In genomic region chr17:5840550-5841127, GRCm38 (mm10) we compare ENCODE assay signal across 8 mouse cellular contexts. TPM values are rescaled to one million over a fixed set of nuclear protein-coding genes. Genes with fewer than 3 reads are reported as not detected.
DNase-seq lines count a peak whose midpoint lies in the region; ATAC-seq and TF ChIP-seq lines count a peak whose summit lies in the region.

No protein-coding gene starts in this region.

- peak overlapping the region; percentile 89 for H3K9ac ChIP-seq in heart, adult 2 months (ENCODE audit: low read depth, low read length)
- peak overlapping the region; percentile 91 for H3K9ac ChIP-seq in forebrain, embryonic 14.5 days (ENCODE audit: low read length)
- H3K9ac ChIP-seq in intestine, embryonic 15.5 days, result peak overlapping the region; percentile 97

- peaks cover 6% of the 10 kb centered on the region; the same call in 1 of the 2 replicates for H3K36me3 ChIP-seq in heart, adult 2 months (ENCODE audit: control insufficient read depth, insufficient read depth, low read length)
- no peaks in the 10 kb centered on the region for H3K36me3 ChIP-seq in forebrain, embryonic 14.5 days (ENCODE audit: control insufficient read depth, insufficient read depth, low read length)
- H3K36me3 ChIP-seq in intestine, embryonic 15.5 days, result no peaks in the 10 kb centered on the region

- peak; percentile 60 for ATAC-seq in forebrain, embryonic 14.5 days
- ATAC-seq in intestine, embryonic 15.5 days, result peak; percentile 56

- H3K4me1 ChIP-seq in heart, adult 2 months (ENCODE audit: control insufficient read depth, insufficient read depth, low read length), result peaks cover 11% of the 10 kb centered on the region
- H3K4me1 ChIP-seq in forebrain, embryonic 14.5 days (ENCODE audit: control insufficient read depth, insufficient read depth, low read length), result peaks cover 4% of the 10 kb centered on the region; the same call in 1 of the 2 replicates
- H3K4me1 ChIP-seq in intestine, embryonic 15.5 days (replicated peaks), result peaks cover 11% of the 10 kb centered on the region

- no peak for TF ChIP-seq CTCF in heart, adult 2 months (IDR thresholded peaks at IDR 0.05)
- TF ChIP-seq CTCF in brain, embryonic 14.5 days (IDR thresholded peaks at IDR 0.05; ENCODE audit: borderline replicate concordance, extremely low read depth, insufficient read depth, insufficient read length), result no peak

- no peak for TF ChIP-seq POLR2A in heart, adult 2 months (IDR thresholded peaks at IDR 0.05; ENCODE audit: insufficient read depth, low read depth, low read length)
- no peak for TF ChIP-seq POLR2A in brain, embryonic 14.5 days (IDR thresholded peaks at IDR 0.05; ENCODE audit: borderline replicate concordance, extremely low read depth, insufficient read depth, insufficient read length, poor library complexity, severe bottlenecking)

- H3K4me3 ChIP-seq in heart, adult 2 months, result peak overlapping the region; percentile 67
- H3K4me3 ChIP-seq in forebrain, embryonic 14.5 days (ENCODE audit: low read depth, low read length), result peak overlapping the region; percentile 81
- H3K4me3 ChIP-seq in intestine, embryonic 15.5 days (replicated peaks), result peak overlapping the region; percentile 94

- intact Hi-C loops in heart, adult 2 months (cut with DNase I), result loop anchor here (2.0 to 5.0 kb wide), 3 partner anchors 42 to 348 kb away; partner anchors contain the start of gene Zdhhc14
- intact Hi-C loops in heart, postnatal 25 days (cut with DNase I), result loop anchor here (2.0 to 5.0 kb wide), 2 partner anchors 44 to 348 kb away; partner anchors contain the start of gene Zdhhc14

- no peak for TF ChIP-seq EP300 in heart, adult 2 months (IDR thresholded peaks at IDR 0.05; ENCODE audit: insufficient read depth, low read depth, low read length)

- H3K79me2 ChIP-seq in heart, adult 2 months (replicated peaks; ENCODE audit: control insufficient read depth, insufficient read depth, low read length), result peaks cover 8% of the 10 kb centered on the region

- H3K27me3 ChIP-seq in heart, adult 2 months (ENCODE audit: control insufficient read depth, insufficient read depth, low read length), result no peaks in the 10 kb centered on the region
- no peaks in the 10 kb centered on the region for H3K27me3 ChIP-seq in forebrain, embryonic 14.5 days (replicated peaks; ENCODE audit: control insufficient read depth, insufficient read depth, low read length)
- no peaks in the 10 kb centered on the region for H3K27me3 ChIP-seq in intestine, embryonic 15.5 days (replicated peaks)

- H3K4me2 ChIP-seq in forebrain, embryonic 14.5 days (ENCODE audit: low read length), result peak overlapping the region; percentile 77
- H3K4me2 ChIP-seq in intestine, embryonic 15.5 days (replicated peaks), result peak overlapping the region; percentile 79

- DNase-seq in heart, adult 2 months, result no peak
- DNase-seq in heart, postnatal 25 days (ENCODE audit: low spot score), result no peak
- peak; percentile 72 for DNase-seq in A20 (ENCODE audit: low read depth, low spot score)
- peak; percentile 59 for DNase-seq in brain, embryonic 14.5 days (ENCODE audit: low read depth)
- DNase-seq in forebrain, embryonic 14.5 days (ENCODE audit: low spot score), result peak; percentile 54
- peak; percentile 50 for DNase-seq in lung, postnatal 14 days
- DNase-seq in skeletal muscle tissue, adult 2 months (ENCODE audit: low read depth, low spot score), result peak; percentile 30

- WGBS in heart, adult 2 months, result 9% methylated on average over 32 of the region's 32 CpGs
- 6% methylated on average over 30 of the region's 32 CpGs for WGBS in forebrain, embryonic 14.5 days
- 4% methylated on average over 32 of the region's 32 CpGs for WGBS in intestine, embryonic 15.5 days

- peak overlapping the region; percentile 98 for H3K27ac ChIP-seq in heart, adult 2 months
- peak overlapping the region; percentile 91 for H3K27ac ChIP-seq in forebrain, embryonic 14.5 days (ENCODE audit: low read depth, low read length)
- peak overlapping the region; percentile 99 for H3K27ac ChIP-seq in intestine, embryonic 15.5 days

- H3K9me3 ChIP-seq in forebrain, embryonic 14.5 days (replicated peaks; ENCODE audit: control insufficient read depth, low read length), result no peaks in the 10 kb centered on the region
- H3K9me3 ChIP-seq in intestine, embryonic 15.5 days, result no peaks in the 10 kb centered on the region

RNA-seq across cellular contexts. Expression of gene Snx9, which starts 0.5 kb away (rescaled TPM):
- 10 to 100 TPM; 30.2 to 31.9 TPM for total RNA-seq in heart, adult 2 months (2021)
- polyA plus RNA-seq in heart, adult 2 months (2012; rRNA removed), result 16.7 and 27.0 TPM in 2 replicates
- 10 to 100 TPM; 30.9 to 33.2 TPM for total RNA-seq in heart, postnatal 25 days (2021)
- 8.8 and 11.5 TPM in 2 replicates for polyA plus RNA-seq in brain, embryonic 14.5 days (2012; rRNA removed)
- 6.7 and 6.8 TPM in 2 replicates for polyA plus RNA-seq in forebrain, embryonic 14.5 days (2014; fragmentation: Nextera tagmentation; extraction: Ambion mirVana)
- polyA plus RNA-seq in intestine, embryonic 15.5 days (2015; fragmentation: Nextera tagmentation; extraction: Ambion mirVana), result 49.8 and 55.9 TPM in 2 replicates

Comparison
In these comparisons a context has a peak if more than half of its experiments do, and no peak if none do; other contexts are left out.
1. DNase-seq: peak in A20 (single experiment), brain, embryonic 14.5 days (single experiment), forebrain, embryonic 14.5 days (single experiment), lung, postnatal 14 days (single experiment) and skeletal muscle tissue, adult 2 months (single experiment); none in heart, adult 2 months (0 of 2) and heart, postnatal 25 days (single experiment).
2. Peak in every context shown above with its lines, with median percentiles within 50 percentile points of each other: H3K27ac ChIP-seq, H3K4me3 ChIP-seq and H3K9ac ChIP-seq.